Mouse (Mus musculus): Measurements from ENCODE around the gene Fibin. TPM values are rescaled to one million over a fixed set of nuclear protein-coding genes. Genes with fewer than 3 reads are reported as not detected.

Fibin gene
- polyA plus RNA-seq, 1 experiment = 0.80 TPM

GRCm38 (mm10) chr2:110314074-110314473 lies 48.9 kb downstream of the Fibin start:
- no peak overlapping the region for H3K27ac ChIP-seq (ENCODE audit: insufficient read depth, low read depth, low read length)
- no peak overlapping the region for H3K4me3 ChIP-seq (ENCODE audit: low read depth, low read length)
- H3K27me3 ChIP-seq (ENCODE audit: control insufficient read depth, insufficient read depth, low read length) = no peaks in the 10 kb centered on the region
- no peak for TF ChIP-seq POLR2A (IDR thresholded peaks at IDR 0.05; ENCODE audit: low read depth, low read length)
- no peak for TF ChIP-seq CTCF (IDR thresholded peaks at IDR 0.05; ENCODE audit: extremely low read depth, insufficient read length, insufficient replicate concordance, low read depth, low read length)
- WGBS = 39% methylated on average over 5 of the region's 5 CpGs
- no peaks in the 10 kb centered on the region for H3K4me1 ChIP-seq (ENCODE audit: control insufficient read depth, insufficient read depth, insufficient read length, low read length)
- H3K36me3 ChIP-seq (ENCODE audit: control insufficient read depth, insufficient read depth, low read length) = no peaks in the 10 kb centered on the region

- H3K27ac ChIP-seq (ENCODE audit: insufficient read depth, low read depth, low read length) = no peak overlapping the region
- H3K4me1 ChIP-seq (ENCODE audit: control insufficient read depth, insufficient read depth, insufficient read length, low read length) = no peaks in the 10 kb centered on the region
- 20% methylated on average over 2 of the region's 2 CpGs for WGBS
- no peak overlapping the region for H3K4me3 ChIP-seq (ENCODE audit: low read depth, low read length)
- H3K27me3 ChIP-seq (ENCODE audit: control insufficient read depth, insufficient read depth, low read length) = no peaks in the 10 kb centered on the region
- no peaks in the 10 kb centered on the region for H3K36me3 ChIP-seq (ENCODE audit: control insufficient read depth, insufficient read depth, low read length)
- TF ChIP-seq CTCF (IDR thresholded peaks at IDR 0.05; ENCODE audit: extremely low read depth, insufficient read length, insufficient replicate concordance, low read depth, low read length) (no peak), POLR2A (IDR thresholded peaks at IDR 0.05; ENCODE audit: low read depth, low read length) (no peak)
Measured at GRCm38 (mm10) chr2:110313305-110313824, 49.6 kb downstream of the Fibin start.

Other genes starting within 250 kb of the Fibin start
- gene Bbox1, start 48.6 kb downstream of the Fibin start, polyA plus RNA-seq (2012; rRNA removed) = 0.06 and 0.66 TPM in 2 replicates
- gene Slc5a12, start 234.1 kb upstream of the Fibin start, polyA plus RNA-seq (2012; rRNA removed) = 0.27 and 27.0 TPM in 2 replicates